Mouse (Mus musculus) forebrain, embryonic 12.5 days (tissue): Measurements from ENCODE around the gene Polr3h. TPM values are rescaled to one million over a fixed set of nuclear protein-coding genes. Genes with fewer than 3 reads are reported as not detected.

Source experiments
- ATAC-seq: fragments of 200-750 bp; cut with Nextera tagmentation; 2 replicates; pipeline ENCODE4 v1.8.0; 2017; ENCODE audit warnings: moderate TSS enrichment; ENCODE audit not compliant: low FRiP score
- H3K27ac ChIP-seq: fragments of 300-500 bp; sonication (generic); 2 replicates; pipeline ENCODE4 v1.5.1; 2016; ENCODE audit warnings: mild to moderate bottlenecking
- H3K27me3 ChIP-seq: fragments of 300-500 bp; sonication (generic); 2 replicates; pipeline ENCODE4 v1.6.1; 2016; ENCODE audit warnings: mild to moderate bottlenecking
- H3K36me3 ChIP-seq: fragments of 300-500 bp; sonication (generic); replicated peaks from 2 replicates; pipeline ENCODE4 v1.6.1; 2016; ENCODE audit warnings: mild to moderate bottlenecking
- H3K4me1 ChIP-seq: fragments of 300-500 bp; sonication (generic); 2 replicates; pipeline ENCODE4 v1.6.1; 2016
- H3K4me2 ChIP-seq: fragments of 300-500 bp; sonication (generic); 2 replicates; pipeline ENCODE4 v1.6.1; 2016; ENCODE audit warnings: mild to moderate bottlenecking, moderate library complexity
- H3K4me3 ChIP-seq: fragments of 300-500 bp; sonication (generic); replicated peaks from 2 replicates; pipeline ENCODE4 v1.5.1; 2016; ENCODE audit warnings: mild to moderate bottlenecking
- H3K9ac ChIP-seq: fragments of 300-500 bp; sonication (generic); 2 replicates; pipeline ENCODE4 v1.6.1; 2016; ENCODE audit warnings: mild to moderate bottlenecking
- H3K9me3 ChIP-seq: fragments of 300-500 bp; sonication (generic); 2 replicates; pipeline ENCODE4 v1.6.1; 2016
- WGBS: fragments of 180-500 bp; shearing (Covaris S2); methylation state at CpG from one replicate; pipeline ENCODE4 v1.1.7; 2016; 5-methylcytosine and 5-hydroxymethylcytosine counted together
- polyA plus RNA-seq: library from polyadenylated mRNA; unstranded; fragments of >200 nt; fragmentation: Nextera tagmentation; extraction: Ambion mirVana; gene quantifications from 2 replicates; pipeline ENCODE4 v1.2.1, GENCODE M21; 2016

The Polr3h gene
- polyA plus RNA-seq, 1 experiment from 2014 or later, result 69.8 TPM

DNA sequence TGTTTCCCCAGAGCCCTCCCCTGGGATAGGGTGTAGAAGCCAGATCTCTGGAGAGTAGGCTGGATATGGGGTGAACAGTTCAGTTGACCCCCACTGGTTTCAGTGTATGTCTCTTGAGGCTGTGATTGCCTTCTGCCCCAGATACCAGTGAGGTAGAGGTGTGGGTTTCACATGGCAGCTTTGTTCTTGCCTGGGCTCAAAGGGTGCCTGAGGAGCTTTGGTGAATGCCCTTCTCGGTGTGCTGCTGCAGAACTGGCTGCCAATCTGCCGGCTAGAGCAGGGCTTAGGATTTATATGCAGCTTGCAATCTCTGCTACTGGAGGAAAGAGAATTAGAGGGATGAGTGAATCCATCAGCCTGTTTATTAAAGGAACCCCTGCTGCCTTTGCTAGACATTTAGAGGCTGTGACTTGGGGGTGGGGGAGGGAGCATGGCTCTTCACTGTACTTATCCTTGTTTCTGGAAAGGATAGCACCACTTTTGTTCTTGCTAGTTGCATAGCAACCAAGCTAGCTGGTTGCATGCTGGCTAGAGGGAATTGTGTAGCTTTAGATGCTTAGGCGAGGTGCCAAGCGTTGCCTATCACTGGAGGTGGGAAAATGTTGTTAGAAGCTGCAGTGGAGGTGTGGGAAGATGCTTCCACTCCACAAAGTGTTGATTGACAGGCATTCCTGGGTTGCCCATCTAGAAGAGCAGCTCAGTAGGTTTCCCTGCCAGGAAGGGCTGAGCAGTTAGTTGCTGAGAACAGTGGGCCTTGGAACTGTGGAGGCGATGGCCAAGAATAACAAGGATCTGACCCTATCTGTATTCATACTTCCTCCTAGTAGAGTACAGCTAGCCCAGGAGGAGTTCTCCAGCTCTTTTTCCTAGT, 46.3 kb downstream of the Polr3h start:
- peak overlapping the region; percentile 35 for H3K4me2 ChIP-seq
- 47% methylated on average over 5 of the region's 5 CpGs for WGBS
- H3K9ac ChIP-seq, result peak overlapping the region; percentile 36; the same call in 1 of the 2 replicates
- no peaks in the 10 kb centered on the region for H3K9me3 ChIP-seq
- peak; percentile 58; the same call in 1 of the 2 replicates for ATAC-seq
- peak overlapping the region; percentile 95 for H3K27ac ChIP-seq
- 0 out of 2 replicates have a peak, but pooled peaks cover 5% of the 10 kb centered on the region for H3K36me3 ChIP-seq
- H3K27me3 ChIP-seq, result no peaks in the 10 kb centered on the region
- 0 out of 2 replicates have a peak overlapping the region, but pooled peaks have one; percentile 4 for H3K4me3 ChIP-seq
- peaks cover 27% of the 10 kb centered on the region for H3K4me1 ChIP-seq

DNA sequence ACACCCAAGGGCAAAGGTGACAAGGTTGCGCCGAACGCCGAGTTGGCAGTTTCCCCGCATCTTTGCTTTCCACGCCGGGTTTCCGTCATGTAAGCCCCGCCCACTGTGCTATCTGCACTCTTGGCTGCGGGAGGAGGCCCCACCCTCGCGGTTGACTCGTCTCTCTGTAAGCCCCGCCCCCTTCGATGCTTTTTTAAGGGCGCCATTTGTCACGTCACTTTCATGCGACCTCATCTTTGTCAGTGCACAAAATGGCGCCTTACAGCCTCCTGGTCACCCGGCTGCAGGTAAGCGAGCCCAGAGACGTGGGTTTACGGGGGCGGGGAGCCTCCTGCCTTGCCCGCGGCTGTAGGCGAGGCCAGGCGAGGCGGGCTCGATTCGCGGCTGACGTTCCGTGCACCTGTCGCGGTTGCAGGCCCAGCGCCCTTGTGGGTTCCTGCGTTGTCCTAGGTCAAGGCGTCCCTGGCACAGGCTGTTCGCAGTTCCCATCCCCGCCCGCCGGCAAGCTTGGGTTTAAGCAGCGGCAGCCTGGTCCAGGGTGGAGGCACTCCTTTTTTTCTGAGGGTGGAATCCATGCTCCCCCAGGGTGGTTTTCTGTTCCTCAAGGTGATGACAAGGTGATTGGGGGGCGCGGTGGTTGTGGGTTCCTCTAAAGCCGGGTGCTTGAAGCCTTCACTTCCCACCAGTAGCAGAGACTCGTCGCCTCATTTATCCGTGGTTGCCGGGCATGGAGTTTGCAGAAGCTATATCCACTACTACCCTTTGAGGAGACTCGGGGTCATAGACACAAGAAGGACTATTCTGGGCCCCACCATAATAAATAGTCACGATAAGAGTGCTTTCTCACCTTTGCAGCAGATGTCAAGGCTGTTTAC, 53.5 kb downstream of the Polr3h start, which contains the start of gene Aco2:
TSS of gene Aco2 (plus strand) at position 48 of the 875 bp plus-strand sequence.
- Histone ChIP-seq H3K4me2 (peak within 1 kb of the TSS; percentile 91), H3K9me3 (no peaks in the 10 kb centered on the region), H3K36me3 (peaks cover 31% of the 10 kb centered on the region), H3K27me3 (no peaks in the 10 kb centered on the region), H3K27ac (peak within 1 kb of the TSS; percentile 98), H3K4me1 (peaks cover 23% of the 10 kb centered on the region), H3K4me3 (peak within 1 kb of the TSS; percentile 94), H3K9ac (peak within 1 kb of the TSS; percentile 83)
- ATAC-seq, result peak; percentile 88
- under 1% methylated on average over 53 of the region's 53 CpGs for WGBS

DNA sequence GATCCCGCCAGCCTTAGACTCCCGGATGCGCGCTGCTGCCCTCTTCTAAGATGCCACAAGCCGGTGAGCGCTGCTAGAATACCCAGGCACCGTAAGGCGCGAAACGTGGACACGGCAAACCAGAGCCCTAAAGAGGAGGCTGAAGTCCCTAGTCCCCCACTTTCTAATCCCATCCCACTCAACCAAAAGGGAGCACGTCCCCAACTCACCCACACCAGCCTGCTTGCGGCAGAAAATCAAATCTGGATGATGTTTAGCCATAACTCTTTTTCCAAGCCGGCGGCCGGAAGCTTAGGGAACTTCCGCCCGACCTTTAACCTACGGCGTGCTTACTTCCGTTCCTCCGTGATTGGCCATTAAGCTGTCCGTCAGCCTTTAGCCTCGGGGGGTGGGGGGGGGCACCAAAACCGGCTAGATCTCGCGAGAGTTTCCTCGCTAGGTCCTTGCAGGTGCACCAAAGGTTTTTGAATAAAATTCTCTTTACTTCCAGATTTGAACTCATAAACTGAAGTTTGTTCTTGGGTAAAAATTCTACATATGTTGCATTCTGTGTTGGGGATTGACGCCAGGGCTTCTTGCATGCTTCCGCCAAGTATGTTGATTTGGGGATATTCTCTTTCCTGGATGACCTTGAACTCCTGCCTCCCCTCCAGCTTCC, 54.3 kb downstream of the Polr3h start, which contains the start of gene Phf5a:
TSS of gene Phf5a (minus strand) at position 308 of the 658 bp plus-strand sequence.
- no peaks in the 10 kb centered on the region for H3K27me3 ChIP-seq
- no peaks in the 10 kb centered on the region for H3K9me3 ChIP-seq
- under 1% methylated on average over 30 of the region's 30 CpGs for WGBS
- peaks cover 23% of the 10 kb centered on the region for H3K4me1 ChIP-seq
- peak within 1 kb of the TSS; percentile 83 for H3K9ac ChIP-seq
- peak; percentile 90 for ATAC-seq
- peaks cover 39% of the 10 kb centered on the region for H3K36me3 ChIP-seq
- peak within 1 kb of the TSS; percentile 94 for H3K4me3 ChIP-seq
- H3K4me2 ChIP-seq, result peak within 1 kb of the TSS; percentile 91
- H3K27ac ChIP-seq, result peak within 1 kb of the TSS; percentile 98

DNA sequence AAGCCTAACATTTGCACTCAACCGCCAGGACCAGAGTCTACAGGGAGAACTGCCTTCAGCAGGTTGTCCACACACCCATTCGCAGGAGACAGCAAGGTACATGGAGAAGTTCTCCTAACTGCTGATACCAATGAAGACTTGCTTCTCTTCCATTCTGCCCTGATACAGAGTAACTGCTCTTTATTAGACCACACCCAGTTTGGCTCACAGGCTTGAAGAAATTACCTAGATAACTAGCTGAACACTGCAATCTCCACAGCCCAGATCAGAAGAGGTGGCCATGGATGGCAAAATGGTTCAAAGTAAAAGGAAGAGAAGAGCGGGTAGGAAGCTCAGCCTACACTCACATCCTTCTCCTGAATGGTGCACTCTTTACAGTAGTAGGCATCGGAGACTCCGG, 56.1 kb downstream of the Polr3h start:
- Histone ChIP-seq H3K9ac (no peak overlapping the region), H3K27ac (no peak overlapping the region), H3K4me1 (peaks cover 23% of the 10 kb centered on the region), H3K36me3 (peaks cover 57% of the 10 kb centered on the region), H3K4me2 (no peak overlapping the region), H3K9me3 (no peaks in the 10 kb centered on the region), H3K27me3 (no peaks in the 10 kb centered on the region), H3K4me3 (no peak overlapping the region)
- no peak for ATAC-seq
- 97% methylated on average over 5 of the region's 5 CpGs for WGBS

DNA sequence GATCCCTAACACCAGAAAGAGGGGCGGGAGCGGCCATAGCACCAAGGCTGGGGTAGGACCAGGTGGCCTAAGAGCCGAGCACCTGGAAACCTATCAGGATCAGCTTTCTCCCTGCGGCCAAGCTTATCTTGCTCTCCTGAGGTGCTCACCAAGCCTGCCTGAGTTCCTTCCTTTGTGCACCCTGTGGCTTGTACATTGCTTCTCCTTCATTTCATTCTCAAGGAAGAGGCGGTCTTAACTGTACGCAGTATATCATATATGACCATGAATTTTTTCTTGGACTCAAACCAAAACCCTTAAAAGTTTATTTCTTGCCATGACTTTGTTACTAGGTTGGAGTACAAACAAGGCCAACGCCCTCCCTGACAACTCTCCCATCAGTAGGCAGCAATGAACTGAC, 61.8 kb downstream of the Polr3h start:
- Histone ChIP-seq H3K27me3 (no peaks in the 10 kb centered on the region), H3K4me1 (peaks cover 4% of the 10 kb centered on the region), H3K9ac (no peak overlapping the region), H3K4me3 (no peak overlapping the region), H3K9me3 (no peaks in the 10 kb centered on the region), H3K36me3 (peaks cover 55% of the 10 kb centered on the region), H3K27ac (no peak overlapping the region), H3K4me2 (no peak overlapping the region)
- ATAC-seq, result no peak
- WGBS, result 96% methylated on average over 7 of the region's 7 CpGs

DNA sequence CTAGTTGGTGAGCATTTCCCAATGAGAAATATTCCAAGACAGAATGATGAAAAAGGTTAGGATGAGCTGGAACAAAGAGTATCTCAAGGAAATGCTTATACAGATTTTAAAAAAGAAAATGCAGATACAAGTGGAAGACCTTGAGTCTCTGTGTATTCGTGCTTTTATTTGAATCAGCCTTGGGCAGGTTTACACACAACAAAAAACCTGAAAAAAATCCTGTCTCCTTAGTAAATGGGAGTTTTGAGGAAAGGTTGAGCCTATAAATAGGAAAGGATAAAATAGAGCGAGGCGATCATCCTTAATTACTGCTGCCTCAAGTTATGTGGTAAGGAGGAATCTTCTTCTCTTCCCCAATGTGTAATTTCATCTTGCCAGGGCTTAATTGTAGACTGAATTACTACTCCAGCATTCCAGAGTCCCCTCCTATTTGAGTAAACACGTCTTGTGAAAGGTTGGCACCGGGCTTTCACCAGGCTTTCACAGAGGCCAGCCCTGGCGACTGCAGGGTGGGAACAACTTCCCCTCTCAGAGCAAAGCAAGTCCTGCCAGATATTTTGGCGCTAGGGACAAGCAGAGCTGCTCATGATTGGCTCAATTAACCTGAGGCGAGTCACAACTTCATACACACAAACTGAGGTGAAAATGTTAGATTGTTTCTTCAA, 65.4 kb downstream of the Polr3h start:
- Histone ChIP-seq H3K27me3 (no peaks in the 10 kb centered on the region), H3K4me1 (peaks cover 25% of the 10 kb centered on the region), H3K4me3 (no peak overlapping the region), H3K9ac (no peak overlapping the region), H3K9me3 (no peaks in the 10 kb centered on the region), H3K36me3 (peaks cover 19% of the 10 kb centered on the region), H3K4me2 (peak overlapping the region; percentile 96; the same call in 1 of the 2 replicates), H3K27ac (no peak overlapping the region; the same call in 1 of the 2 replicates)
- ATAC-seq, result no peak
- WGBS, result 42% methylated on average over 8 of the region's 8 CpGs

DNA sequence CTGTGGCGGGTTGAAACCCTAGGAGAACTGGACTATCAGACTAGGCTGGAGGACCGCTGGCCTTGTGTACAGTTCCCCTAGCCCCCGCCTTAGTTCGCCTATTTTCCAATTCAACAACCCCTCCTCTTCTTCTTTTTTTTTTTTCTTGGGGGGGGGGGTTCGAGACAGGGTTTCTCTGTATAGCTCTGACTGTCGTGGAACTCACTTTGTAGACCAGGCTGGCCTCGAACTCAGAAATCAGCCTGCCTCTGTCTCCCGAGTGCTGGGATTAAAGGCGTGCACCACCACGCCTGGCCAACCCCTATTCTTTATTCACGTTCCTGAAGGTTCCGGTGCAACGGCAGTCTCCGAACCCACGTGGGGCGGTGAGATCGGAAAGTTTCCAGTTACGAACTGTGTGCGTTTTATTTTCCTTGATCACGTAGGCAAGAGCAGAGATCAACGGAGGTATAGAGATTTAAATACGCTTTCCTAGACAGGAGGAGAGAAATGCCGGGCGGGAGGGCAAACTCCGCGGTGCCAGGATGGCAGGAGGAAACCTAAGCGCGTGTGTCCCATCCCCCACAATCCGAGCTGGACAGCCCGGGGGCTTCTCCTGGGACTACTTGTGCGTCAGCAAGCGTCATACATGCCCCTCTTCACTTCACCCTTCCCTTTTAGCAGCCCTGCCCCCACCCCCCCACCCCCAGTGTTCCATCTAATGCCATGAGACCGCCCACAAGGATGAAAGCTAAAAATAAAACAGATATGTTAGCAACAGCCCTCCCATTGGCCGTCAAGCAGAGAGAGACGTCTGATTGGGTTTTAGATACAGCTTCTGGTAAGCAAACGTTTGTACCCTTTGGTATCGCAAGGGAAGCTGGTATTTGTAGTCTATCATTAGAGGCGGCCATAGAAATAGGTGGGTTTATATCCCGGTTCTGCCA, 66.4 kb downstream of the Polr3h start:
- Histone ChIP-seq H3K9me3 (no peaks in the 10 kb centered on the region), H3K4me1 (peaks cover 30% of the 10 kb centered on the region), H3K9ac (peak overlapping the region; percentile 88; the same call in 1 of the 2 replicates), H3K27me3 (no peaks in the 10 kb centered on the region), H3K4me2 (peak overlapping the region; percentile 96), H3K36me3 (peaks cover 9% of the 10 kb centered on the region), H3K27ac (peak overlapping the region; percentile 89), H3K4me3 (peak overlapping the region; percentile 86)
- under 1% methylated on average over 39 of the region's 39 CpGs for WGBS
- peak; percentile 79 for ATAC-seq

DNA sequence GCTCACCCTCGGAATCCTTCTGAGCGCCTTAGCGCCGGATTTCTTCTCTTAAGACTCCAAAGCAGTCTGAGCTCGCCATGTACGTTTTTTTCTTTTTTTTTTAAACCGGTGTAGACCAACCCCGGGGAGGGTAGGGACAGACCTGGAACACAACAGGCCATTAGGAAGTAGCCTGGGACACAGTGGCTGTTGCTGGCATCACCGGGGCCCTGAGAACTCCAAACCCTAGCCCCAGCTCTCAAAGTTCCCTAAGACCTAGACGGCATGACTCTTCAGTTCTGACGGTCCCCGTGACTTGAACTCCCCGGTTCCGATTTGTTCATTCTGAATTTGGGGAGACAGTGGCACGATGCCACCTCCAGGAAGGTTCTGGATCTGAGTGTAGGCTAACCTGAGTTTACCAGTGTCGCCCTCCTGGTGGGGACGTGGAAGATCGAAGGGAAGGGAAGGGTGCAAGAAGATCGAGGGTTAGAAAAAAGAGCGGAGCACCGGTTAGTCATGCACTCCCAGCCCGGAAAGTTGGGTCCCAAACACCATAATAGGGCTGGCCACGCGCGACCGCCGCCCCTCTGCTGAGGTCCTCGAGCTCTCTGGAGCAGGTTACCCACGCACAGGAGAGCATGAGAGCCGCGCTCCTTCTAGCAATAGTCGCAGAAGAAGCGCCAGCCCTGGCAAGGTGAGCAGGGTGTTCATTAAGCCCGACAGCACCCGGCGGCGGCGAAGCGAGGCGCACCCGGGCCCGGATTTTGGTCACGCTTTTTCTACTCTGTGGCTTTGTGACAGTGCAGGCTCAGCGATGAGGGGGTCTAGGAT, 67.3 kb downstream of the Polr3h start, which contains the start of gene Tob2:
TSS of gene Tob2 (minus strand) at position 280 of the 813 bp plus-strand sequence.
- Histone ChIP-seq H3K27me3 (no peaks in the 10 kb centered on the region), H3K36me3 (peaks cover 1% of the 10 kb centered on the region), H3K27ac (peak within 1 kb of the TSS; percentile 89), H3K4me2 (peak within 1 kb of the TSS; percentile 96), H3K4me1 (peaks cover 30% of the 10 kb centered on the region), H3K9me3 (no peaks in the 10 kb centered on the region), H3K9ac (peak within 1 kb of the TSS; percentile 88), H3K4me3 (peak within 1 kb of the TSS; percentile 86)
- ATAC-seq, result no peak
- WGBS, result 1% methylated on average over 44 of the region's 44 CpGs

DNA sequence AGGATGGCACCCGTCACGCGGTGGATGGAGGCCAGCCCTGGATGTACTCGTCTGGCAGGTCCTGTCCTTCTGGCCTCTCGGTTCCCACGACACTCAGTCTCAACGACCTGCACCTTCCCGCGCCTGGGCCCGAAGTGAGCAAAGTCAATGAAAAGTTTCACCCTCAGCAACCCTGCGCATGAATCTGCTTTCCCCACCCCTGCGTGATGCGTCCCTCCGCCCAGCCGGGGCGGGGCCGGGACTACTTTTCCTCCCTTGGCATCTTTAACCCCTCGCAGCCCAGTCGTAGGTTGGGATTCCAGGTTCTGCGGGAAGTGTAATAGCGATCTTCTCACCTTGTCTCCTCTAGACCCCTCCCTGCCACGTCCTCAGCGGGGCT, 67.9 kb downstream of the Polr3h start:
- Histone ChIP-seq H3K27me3 (no peaks in the 10 kb centered on the region), H3K9me3 (no peaks in the 10 kb centered on the region), H3K27ac (peak overlapping the region; percentile 89), H3K4me2 (peak overlapping the region; percentile 96), H3K36me3 (peaks cover 5% of the 10 kb centered on the region; the same call in 1 of the 2 replicates), H3K4me1 (peaks cover 30% of the 10 kb centered on the region), H3K9ac (peak overlapping the region; percentile 88), H3K4me3 (peak overlapping the region; percentile 86)
- peak; percentile 14 for ATAC-seq
- WGBS, result under 1% methylated on average over 23 of the region's 23 CpGs

DNA sequence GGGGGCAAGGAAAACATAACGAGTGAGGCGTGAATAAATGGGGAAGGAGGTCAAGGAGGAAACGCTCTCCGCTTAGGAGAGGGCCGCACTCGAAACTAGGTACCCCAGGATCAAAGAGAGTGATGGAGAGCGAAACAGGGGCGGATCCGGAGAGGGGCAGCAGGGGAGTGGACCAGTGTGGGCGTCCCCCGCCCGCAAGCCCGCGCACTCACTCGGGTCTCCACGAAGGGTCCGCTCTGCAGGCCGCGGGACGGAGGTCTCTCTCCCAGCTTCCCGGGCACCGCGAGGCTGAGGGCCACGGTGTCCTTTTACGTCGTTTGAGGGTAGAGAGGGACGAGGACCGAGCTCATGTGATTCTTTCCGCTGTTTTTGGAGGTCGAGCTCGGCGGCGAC, 68.3 kb downstream of the Polr3h start:
- H3K9me3 ChIP-seq, result no peaks in the 10 kb centered on the region
- under 1% methylated on average over 33 of the region's 33 CpGs for WGBS
- H3K27ac ChIP-seq, result peak overlapping the region; percentile 89

More for the DNA sequence above, 68.3 kb downstream of the Polr3h start:
- H3K36me3 ChIP-seq, result peaks cover 7% of the 10 kb centered on the region; the same call in 1 of the 2 replicates
- H3K9ac ChIP-seq, result peak overlapping the region; percentile 88
- no peaks in the 10 kb centered on the region for H3K27me3 ChIP-seq
- peak overlapping the region; percentile 86 for H3K4me3 ChIP-seq
- H3K4me1 ChIP-seq, result peaks cover 30% of the 10 kb centered on the region
- ATAC-seq, result peak; percentile 27
- peak overlapping the region; percentile 96 for H3K4me2 ChIP-seq
